Mouse (Mus musculus) large intestine, adult 2 months (tissue): ENCODE results near the gene Ifna4. TPM values are rescaled to one million over a fixed set of nuclear protein-coding genes. Genes with fewer than 3 reads are reported as not detected.
"Not testable (repeated sequence)": the region's sequence is repeated elsewhere in the genome, so short reads cannot be mapped to it uniquely, and the experiment has no call there.

Experiments
- DNase-seq: peaks from one replicate; pipeline ENCODE4 v3.0.0-alpha.2; 2012; ENCODE audit warnings: low read depth, low spot score
- WGBS: fragments of 180-500 bp; shearing (Covaris S2); methylation state at CpG from one replicate; pipeline ENCODE4 v1.1.7; 2018; 5-methylcytosine and 5-hydroxymethylcytosine counted together
- polyA plus RNA-seq: library from polyadenylated mRNA; depleted of rRNA; stranded (reverse); fragments of >200 nt; gene quantifications from 2 replicates; pipeline ENCODE4 v1.2.3, GENCODE M21; 2012; rRNA removed

The Ifna4 gene
- polyA plus RNA-seq, result not detected in 2 replicates

GRCm38 (mm10) chr4:88841438-88841911 is at the start of gene Ifna4:
Gene Ifna4 (plus strand): TSS chr4:88841861.
- no peak for DNase-seq
- WGBS, result 52% methylated on average over 2 of the region's 2 CpGs

DNA sequence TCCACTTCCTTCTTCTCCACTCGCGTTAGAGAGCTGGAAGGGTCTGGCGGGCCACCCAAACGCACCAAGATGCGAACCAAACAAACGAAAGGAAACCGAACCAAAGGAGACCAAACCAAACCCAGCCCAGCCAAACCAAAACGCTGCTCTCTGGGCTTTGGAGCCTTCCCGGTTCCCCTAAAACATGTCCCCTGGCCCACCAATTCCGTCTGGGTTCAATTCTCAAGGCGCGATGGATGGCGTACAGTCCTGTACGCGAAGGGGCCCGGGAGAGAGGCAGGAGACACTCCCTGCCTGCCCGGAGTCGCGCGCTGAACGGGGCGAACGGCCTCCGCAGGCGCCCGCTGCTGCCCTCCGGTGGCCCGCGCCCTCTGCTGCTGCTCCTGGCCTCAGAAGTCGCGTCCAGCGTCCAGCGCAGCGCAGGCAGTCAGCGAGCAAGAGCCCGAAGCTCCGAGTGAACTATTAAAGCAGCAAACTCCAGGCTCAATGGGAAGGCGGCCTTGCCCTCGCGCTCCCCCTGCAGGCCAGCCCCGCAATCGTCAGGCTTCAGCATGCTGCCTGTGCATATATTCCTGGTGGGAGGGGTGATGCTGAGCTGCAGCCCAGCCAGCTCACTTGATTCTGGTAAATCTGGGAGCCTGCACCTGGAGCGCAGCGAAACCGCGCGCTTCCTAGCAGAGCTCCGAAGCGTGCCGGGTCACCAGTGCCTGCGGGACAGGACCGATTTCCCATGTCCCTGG is 47.6 kb upstream of the Ifna4 start, which contains the start of gene Gm13275:
Gene Gm13275, plus strand, starts transcription at position 552 of the 740 bp plus-strand sequence.
- DNase-seq, result not testable (repeated sequence)
- under 1% methylated on average over 15 of the region's 52 CpGs for WGBS

DNA sequence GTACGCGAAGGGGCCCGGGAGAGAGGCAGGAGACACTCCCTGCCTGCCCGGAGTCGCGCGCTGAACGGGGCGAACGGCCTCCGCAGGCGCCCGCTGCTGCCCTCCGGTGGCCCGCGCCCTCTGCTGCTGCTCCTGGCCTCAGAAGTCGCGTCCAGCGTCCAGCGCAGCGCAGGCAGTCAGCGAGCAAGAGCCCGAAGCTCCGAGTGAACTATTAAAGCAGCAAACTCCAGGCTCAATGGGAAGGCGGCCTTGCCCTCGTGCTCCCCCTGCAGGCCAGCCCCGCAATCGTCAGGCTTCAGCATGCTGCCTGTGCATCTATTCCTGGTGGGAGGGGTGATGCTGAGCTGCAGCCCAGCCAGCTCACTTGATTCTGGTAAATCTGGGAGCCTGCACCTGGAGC is 44.6 kb upstream of the Ifna4 start, which contains the start of gene Gm13279:
Gene Gm13279, plus strand, starts transcription at position 301 of the 400 bp plus-strand sequence.
- WGBS, result no CpG with 5 or more reads among the region's 28 CpGs
- DNase-seq, result not testable (repeated sequence)

- 16% methylated on average over 6 of the region's 7 CpGs for WGBS
- not testable (repeated sequence) for DNase-seq
Observed at GRCm38 (mm10) chr4:88799365-88799764, 42.3 kb upstream of the Ifna4 start, which contains the start of gene Gm13285. Gene Gm13285 (plus strand): TSS chr4:88799665.

DNA sequence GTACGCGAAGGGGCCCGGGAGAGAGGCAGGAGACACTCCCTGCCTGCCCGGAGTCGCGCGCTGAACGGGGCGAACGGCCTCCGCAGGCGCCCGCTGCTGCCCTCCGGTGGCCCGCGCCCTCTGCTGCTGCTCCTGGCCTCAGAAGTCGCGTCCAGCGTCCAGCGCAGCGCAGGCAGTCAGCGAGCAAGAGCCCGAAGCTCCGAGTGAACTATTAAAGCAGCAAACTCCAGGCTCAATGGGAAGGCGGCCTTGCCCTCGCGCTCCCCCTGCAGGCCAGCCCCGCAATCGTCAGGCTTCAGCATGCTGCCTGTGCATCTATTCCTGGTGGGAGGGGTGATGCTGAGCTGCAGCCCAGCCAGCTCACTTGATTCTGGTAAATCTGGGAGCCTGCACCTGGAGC is 38.7 kb upstream of the Ifna4 start, which contains the start of gene Gm13287:
Gene Gm13287, plus strand, starts transcription at position 301 of the 400 bp plus-strand sequence.
- not testable (repeated sequence) for DNase-seq
- no CpG with 5 or more reads among the region's 29 CpGs for WGBS

DNA sequence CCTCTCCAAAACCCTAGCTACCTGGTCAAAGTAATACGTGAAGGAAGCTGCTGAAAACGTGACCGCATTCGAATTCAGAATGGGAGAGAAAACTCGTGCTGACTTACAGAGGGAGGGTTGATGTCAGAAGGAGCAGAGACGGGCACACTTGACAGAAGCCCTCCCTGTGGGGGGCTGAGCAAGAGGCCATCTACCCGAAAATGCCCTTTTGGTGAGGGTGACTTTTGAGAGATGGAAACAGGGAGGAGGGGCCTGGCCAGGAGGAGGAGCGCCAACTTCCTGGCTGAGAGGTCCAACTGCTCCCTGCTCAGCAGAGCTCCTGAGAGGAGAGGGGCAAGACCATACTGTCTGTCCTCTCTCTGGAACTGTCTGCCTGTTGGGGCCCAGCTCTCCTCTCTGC is 36.4 kb upstream of the Ifna4 start, which contains the start of gene Gm13288:
Gene Gm13288, plus strand, starts transcription at position 301 of the 400 bp plus-strand sequence.
- not testable (repeated sequence) for DNase-seq
- no CpG with 5 or more reads among the region's 8 CpGs for WGBS

DNA sequence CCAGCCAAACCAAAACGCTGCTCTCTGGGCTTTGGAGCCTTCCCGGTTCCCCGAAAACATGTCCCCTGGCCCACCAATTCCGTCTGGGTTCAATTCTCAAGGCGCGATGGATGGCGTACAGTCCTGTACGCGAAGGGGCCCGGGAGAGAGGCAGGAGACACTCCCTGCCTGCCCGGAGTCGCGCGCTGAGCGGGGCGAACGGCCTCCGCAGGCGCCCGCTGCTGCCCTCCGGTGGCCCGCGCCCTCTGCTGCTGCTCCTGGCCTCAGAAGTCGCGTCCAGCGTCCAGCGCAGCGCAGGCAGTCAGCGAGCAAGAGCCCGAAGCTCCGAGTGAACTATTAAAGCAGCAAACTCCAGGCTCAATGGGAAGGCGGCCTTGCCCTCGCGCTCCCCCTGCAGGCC is 35.9 kb upstream of the Ifna4 start:
- under 1% methylated on average over 13 of the region's 34 CpGs for WGBS
- DNase-seq, result not testable (repeated sequence)

GRCm38 (mm10) chr4:88815928-88816327 is 25.7 kb upstream of the Ifna4 start, which contains the start of gene Ifna7:
Gene Ifna7 (plus strand): TSS chr4:88816228.
- DNase-seq, result no peak
- 58% methylated on average over 3 of the region's 3 CpGs for WGBS

DNA sequence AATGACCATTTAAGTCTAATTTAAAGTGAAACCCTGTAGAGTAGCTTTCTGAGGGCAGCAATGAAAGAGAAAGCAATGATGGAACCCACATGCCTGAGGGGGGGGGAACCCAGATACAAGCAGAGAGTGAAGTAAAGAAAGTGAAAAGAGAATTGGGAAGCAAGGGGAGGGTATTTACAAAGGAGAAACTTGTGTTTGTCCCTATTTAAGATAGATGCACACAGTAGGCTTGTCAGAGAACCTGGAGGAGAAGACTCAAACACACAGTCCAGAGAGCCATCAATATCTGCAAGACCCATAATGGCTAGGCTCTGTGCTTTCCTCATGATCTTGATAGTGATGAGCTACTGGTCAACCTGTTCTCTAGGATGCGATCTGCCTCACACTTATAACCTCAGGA is 22.0 kb upstream of the Ifna4 start, which contains the start of gene Ifna11:
Gene Ifna11, plus strand, starts transcription at position 301 of the 400 bp plus-strand sequence.
- no peak for DNase-seq
- WGBS, result 84% methylated on average over 1 of the region's 1 CpGs

- WGBS, result 30% methylated on average over 4 of the region's 4 CpGs
- no peak for DNase-seq
Observed at GRCm38 (mm10) chr4:88822995-88823394, 18.7 kb upstream of the Ifna4 start.

DNA sequence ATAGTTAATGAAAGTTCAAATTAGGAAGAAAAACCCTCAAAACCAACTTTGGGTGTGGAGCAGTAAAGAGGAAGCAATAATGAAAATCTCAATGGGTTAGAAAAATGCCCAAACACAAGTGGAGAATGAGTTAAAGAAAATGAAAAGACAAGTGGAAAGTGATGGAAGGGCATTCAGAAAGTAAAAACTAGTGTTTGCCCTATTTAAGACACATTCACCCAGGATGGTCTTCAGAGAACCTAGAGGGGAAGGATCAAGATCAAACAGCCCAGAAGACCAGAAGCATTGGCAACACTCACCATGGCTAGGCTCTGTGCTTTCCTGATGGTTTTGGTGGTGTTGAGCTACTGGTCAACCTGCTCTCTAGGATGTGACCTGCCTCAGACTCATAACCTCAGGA is 14.5 kb upstream of the Ifna4 start, which contains the start of gene Ifna6:
Gene Ifna6, plus strand, starts transcription at position 301 of the 400 bp plus-strand sequence.
- not testable (repeated sequence) for DNase-seq

DNA sequence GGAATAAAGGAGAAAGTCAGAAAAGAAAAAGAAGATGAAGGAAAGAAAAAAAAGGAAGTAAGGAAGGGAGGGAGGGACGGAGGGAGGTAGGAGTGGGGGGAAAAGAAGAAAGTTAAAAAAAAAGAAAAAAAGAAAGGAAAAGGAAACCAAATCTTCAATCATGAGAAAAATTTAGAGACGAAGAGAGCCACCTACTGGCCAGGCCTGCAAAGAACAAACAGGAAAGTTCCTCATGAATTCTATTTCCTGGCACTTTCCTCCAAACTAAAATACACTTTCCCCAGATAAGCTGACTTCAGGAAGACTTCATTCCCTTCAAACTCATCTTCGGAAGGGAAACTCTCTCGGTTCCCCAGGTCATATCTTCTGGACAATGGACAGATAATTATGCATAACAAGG is 11.1 kb upstream of the Ifna4 start:
- no peak for DNase-seq
- 41% methylated on average over 4 of the region's 4 CpGs for WGBS

DNA sequence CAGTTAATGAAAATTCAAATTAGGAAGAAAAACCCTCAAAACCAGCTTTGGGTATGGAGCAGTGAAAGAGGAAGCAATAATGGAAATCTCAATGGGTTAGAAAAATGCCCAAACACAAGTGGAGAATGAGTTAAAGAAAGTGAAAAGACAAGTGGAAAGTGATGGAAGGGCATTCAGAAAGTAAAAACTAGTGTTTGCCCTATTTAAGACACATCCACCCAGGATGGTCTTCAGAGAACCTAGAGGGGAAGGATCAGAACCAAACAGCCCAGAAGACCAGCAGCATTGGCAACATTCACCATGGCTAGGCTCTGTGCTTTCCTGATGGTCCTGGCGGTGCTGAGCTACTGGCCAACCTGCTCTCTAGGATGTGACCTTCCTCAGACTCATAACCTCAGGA is 6.4 kb upstream of the Ifna4 start, which contains the start of gene Ifna5:
Gene Ifna5, plus strand, starts transcription at position 301 of the 400 bp plus-strand sequence.
- 74% methylated on average over 1 of the region's 1 CpGs for WGBS
- not testable (repeated sequence) for DNase-seq

DNA sequence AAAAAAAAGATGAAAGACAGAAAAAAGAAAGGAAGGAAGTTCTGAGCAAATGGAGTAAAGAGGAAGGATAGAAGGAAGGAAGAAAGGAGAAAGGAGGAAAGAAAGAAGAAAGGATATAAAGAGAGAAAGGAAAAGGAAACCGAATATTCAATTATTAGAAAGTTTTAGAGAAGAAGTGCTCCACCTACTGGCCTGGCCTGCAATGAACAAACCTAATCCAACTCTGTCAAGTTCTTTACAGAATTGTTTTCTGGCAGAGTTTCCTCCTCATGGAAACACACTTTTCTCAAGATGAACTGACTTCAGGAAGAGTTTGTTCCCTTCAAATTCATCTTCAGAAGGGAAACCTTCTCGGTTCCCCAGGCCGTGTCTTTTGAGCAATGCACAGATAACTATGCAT is 2.8 kb upstream of the Ifna4 start:
- DNase-seq, result no peak
- 36% methylated on average over 3 of the region's 3 CpGs for WGBS

DNA sequence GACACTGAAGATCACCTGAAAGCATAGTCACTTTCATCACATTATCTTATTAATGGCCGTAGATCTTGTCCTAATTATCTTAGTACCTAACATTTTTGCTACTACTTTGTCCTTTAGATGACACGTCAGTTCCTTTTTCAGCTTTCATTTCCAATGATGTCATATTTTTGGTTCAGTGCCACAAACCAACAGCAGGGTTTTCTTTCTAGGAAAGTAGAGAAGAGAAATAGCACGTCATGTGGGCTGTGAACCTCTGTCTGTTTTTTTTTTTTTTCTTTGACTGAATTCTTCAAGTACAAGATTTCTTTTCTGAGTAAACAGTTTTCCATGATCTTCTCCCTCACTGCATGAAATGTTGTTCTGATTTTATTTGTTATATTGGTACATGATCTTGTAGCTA is 1.6 kb upstream of the Ifna4 start:
- no peak for DNase-seq
- 49% methylated on average over 3 of the region's 3 CpGs for WGBS

GRCm38 (mm10) chr4:88845334-88845733 is 3.7 kb downstream of the Ifna4 start:
- no peak for DNase-seq
- 44% methylated on average over 2 of the region's 2 CpGs for WGBS

GRCm38 (mm10) chr4:88849698-88850097 is 8.0 kb downstream of the Ifna4 start, which contains the start of gene Ifna1:
Gene Ifna1 (plus strand): TSS chr4:88850087.
- DNase-seq, result no peak
- WGBS, result 83% methylated on average over 1 of the region's 1 CpGs

DNA sequence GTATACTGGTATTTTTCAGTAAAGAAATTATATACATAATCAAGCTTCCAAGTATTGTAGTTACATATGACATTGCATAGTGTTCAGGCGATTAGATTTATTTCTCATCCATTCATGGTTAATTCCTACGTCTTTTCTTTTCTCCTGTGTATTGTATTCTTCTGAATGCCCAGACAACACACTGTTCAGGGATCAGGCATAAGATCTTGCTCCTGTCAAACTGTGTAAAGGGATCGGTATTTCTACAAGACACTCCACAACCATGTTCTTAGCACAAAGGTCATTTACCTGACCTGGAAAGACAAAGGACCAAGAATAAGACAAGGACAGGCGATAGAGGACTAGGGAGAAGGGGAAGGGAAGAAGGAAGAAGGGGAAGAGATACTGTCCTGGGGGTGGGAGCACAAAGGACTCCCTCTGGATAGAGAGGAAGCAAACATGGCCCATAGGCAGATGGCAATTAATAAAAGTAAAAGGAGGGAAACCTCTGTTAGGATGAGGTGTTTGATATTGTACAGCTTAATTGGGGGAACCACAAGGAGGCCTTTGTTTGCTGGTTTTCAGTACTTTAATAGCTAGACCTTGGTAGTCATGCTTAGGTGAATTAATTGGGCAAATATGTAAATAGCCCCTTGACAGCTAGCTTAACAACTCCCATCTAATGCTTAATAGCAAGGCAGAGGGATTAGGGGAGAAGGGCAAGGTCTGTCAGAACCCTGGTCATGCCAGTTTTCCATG is 9.5 kb downstream of the Ifna4 start:
- WGBS, result 77% methylated on average over 4 of the region's 4 CpGs
- no peak for DNase-seq

DNA sequence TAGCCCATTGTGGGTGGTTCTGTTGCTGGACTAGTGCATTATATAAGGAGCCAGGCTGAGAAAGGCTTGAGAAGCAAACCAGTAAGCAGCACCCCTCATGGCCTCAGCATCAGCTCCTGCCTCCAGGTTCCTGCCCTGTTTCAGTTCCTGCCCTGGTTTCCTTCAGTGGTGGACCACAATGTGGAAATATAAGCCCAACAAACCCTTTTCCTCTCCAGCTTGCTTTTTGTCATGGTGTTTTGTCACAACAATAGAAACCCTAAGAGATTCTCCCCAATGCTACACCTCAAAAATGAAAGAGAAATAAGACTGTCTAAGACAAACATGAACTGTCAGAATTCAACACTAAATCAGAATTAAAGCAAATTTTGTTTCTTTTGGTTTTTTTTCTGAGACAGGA is 17.6 kb downstream of the Ifna4 start:
- no peak for DNase-seq

DNA sequence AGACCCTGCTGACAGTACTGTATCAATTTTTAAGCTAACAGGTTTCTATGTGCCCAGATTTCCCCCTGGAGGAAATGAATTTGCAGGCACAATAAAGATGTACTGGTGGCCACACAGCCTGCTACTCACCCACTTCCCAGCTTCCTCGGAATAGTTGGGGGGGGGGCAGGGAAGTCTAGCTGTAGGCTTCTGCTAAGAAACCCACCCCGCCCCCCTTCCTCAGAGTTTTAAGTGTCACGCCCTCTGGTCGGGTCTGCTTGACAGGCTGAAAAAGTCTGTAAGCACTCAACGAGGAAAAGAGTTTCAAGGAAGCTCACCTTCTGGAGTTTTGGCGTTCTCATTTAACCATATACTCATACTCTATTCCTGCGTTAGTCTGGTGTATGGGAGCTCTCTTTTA is 21.6 kb downstream of the Ifna4 start:
- DNase-seq, result no peak
- 21% methylated on average over 7 of the region's 7 CpGs for WGBS
